Mouse (Mus musculus) left cerebral cortex, adult 18-20 months (tissue): ENCODE measurements around the gene Slc25a39. TPM values are rescaled to one million over a fixed set of nuclear protein-coding genes. Genes with fewer than 3 reads are reported as not detected.
A peak's percentile ranks its signal among the peaks of the same experiment; 100 is the strongest.

Experiments
- DNase-seq, 2 experiments: peaks; one replicate each; pipeline ENCODE4 v3.0.0; 2021 to 2022; ENCODE audit warnings: low spot score in 2 of 2, mixed read lengths in 1 of 2
- long read RNA-seq, 2 experiments: library from polyadenylated mRNA; stranded (forward); transcript quantifications; one replicate each; pipeline ENCODE4 v2.0.0; 2021
- total RNA-seq, 2 experiments: library from RNA; stranded (reverse); gene quantifications; 2 replicates each; pipeline ENCODE4 v1.2.3; 2021

Slc25a39 gene
- total RNA-seq, result 10 to 100 TPM; 60.6 to 73.2 TPM
- long read RNA-seq, experiment 1, transcript Slc25a39-201 (12 exons, 1,685 nt), result major isoform, 103 of 115 reads
- long read RNA-seq, experiment 1, partial matches to known transcripts, result 4 of 115 reads
- long read RNA-seq, experiment 1, other reads (novel, unspliced or antisense), result 8 of 115 reads
- long read RNA-seq, experiment 2, transcript Slc25a39-201 (12 exons, 1,685 nt), result major isoform, 68 of 72 reads
- long read RNA-seq, experiment 2, partial matches to known transcripts, result 1 of 72 reads
- long read RNA-seq, experiment 2, other reads (novel, unspliced or antisense), result 3 of 72 reads

- no peak for DNase-seq
These were observed at the start of gene Slc25a39 for GRCm38 (mm10) chr11:102407834-102408215. Slc25a39 (minus strand) TSS chr11:102407946.

GRCm38 (mm10) chr11:102455740-102456396, 48.1 kb upstream of the Slc25a39 start:
- DNase-seq, result no peak

DNA sequence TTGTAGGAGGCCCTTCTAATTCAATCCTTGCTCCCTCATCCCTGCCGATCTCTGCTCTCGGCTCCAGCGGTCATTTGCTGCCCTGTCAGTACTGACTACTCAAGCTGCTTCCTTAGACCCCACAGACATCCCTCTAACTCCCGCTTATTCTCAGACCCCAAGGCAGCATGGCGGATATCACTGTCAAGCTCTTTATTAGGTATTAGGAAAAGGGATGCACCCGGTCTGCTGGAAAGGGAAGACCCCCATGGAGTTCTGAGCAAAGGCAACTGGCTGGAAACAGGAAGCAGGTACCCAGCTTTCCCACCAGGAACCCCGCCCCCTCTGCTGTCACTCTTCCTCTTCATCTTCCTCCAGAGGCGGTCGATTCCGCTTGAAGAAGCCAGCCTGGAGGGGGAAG, 45.4 kb upstream of the Slc25a39 start:
- DNase-seq, result no peak

- no peak for DNase-seq
These were observed 41.6 kb upstream of the Slc25a39 start for GRCm38 (mm10) chr11:102449043-102450008.

DNA sequence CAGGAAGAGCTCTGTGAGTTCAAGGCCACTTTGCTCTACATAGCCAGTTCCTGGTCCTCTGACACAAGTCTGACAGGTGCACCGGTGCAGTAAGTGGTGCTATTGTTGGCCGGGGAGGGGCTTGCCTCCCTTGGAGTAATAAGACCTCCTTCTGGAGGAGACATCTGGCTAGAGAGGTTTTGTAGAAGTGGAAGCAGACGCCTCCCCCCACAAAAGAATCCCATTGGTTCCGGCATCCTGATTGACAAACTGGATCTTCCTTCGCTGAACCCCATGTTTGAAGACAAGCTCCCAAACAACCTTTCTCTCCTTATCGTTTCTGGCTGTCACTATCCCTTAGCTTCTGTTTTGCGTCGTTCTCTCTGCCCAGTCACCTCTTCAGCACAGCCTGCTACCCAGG, 40.6 kb upstream of the Slc25a39 start:
- no peak for DNase-seq

- peak; percentile 77 to 80 for DNase-seq
These were observed 39.8 kb upstream of the Slc25a39 start, which contains the start of gene Fam171a2 for GRCm38 (mm10) chr11:102447497-102447896. Fam171a2 (minus strand) TSS chr11:102447682.

GRCm38 (mm10) chr11:102446581-102447461, 39.1 kb upstream of the Slc25a39 start:
- peak in 1 of 2 experiments; percentile 23 for DNase-seq

- DNase-seq, result peak in 1 of 2 experiments; percentile 24
These were observed 38.2 kb upstream of the Slc25a39 start for GRCm38 (mm10) chr11:102445891-102446361.

- DNase-seq, result peak in 1 of 2 experiments; percentile 40
These were observed 37.6 kb upstream of the Slc25a39 start for GRCm38 (mm10) chr11:102445264-102445890.

GRCm38 (mm10) chr11:102444781-102445180, 37.0 kb upstream of the Slc25a39 start:
- DNase-seq, result no peak

- no peak for DNase-seq
These were observed 36.6 kb upstream of the Slc25a39 start for GRCm38 (mm10) chr11:102444321-102444720.

- DNase-seq, result no peak
These were observed 36.0 kb upstream of the Slc25a39 start for GRCm38 (mm10) chr11:102443740-102444139.

GRCm38 (mm10) chr11:102442089-102442488, 34.3 kb upstream of the Slc25a39 start:
- DNase-seq, result no peak

GRCm38 (mm10) chr11:102441434-102441833, 33.7 kb upstream of the Slc25a39 start:
- DNase-seq, result no peak

DNA sequence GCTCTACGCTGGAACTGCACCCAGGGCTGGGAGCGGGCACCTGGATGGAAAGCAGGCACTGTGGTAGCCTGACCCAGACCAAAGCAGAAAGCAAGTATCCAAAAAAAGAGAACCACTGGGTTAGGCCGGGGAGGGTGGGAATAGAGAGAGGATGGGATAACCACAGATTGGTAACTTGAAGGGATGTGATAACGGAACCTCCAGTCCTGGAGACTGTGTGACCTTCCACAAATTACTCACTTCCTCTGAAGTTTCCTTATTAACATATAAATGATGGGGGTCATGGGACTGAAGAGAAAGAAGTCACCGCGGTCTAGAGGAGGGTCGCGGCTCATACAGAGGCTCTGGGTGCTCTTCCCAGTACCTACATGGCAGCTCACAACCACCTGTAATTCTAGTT, 32.5 kb upstream of the Slc25a39 start:
- DNase-seq, result no peak

DNA sequence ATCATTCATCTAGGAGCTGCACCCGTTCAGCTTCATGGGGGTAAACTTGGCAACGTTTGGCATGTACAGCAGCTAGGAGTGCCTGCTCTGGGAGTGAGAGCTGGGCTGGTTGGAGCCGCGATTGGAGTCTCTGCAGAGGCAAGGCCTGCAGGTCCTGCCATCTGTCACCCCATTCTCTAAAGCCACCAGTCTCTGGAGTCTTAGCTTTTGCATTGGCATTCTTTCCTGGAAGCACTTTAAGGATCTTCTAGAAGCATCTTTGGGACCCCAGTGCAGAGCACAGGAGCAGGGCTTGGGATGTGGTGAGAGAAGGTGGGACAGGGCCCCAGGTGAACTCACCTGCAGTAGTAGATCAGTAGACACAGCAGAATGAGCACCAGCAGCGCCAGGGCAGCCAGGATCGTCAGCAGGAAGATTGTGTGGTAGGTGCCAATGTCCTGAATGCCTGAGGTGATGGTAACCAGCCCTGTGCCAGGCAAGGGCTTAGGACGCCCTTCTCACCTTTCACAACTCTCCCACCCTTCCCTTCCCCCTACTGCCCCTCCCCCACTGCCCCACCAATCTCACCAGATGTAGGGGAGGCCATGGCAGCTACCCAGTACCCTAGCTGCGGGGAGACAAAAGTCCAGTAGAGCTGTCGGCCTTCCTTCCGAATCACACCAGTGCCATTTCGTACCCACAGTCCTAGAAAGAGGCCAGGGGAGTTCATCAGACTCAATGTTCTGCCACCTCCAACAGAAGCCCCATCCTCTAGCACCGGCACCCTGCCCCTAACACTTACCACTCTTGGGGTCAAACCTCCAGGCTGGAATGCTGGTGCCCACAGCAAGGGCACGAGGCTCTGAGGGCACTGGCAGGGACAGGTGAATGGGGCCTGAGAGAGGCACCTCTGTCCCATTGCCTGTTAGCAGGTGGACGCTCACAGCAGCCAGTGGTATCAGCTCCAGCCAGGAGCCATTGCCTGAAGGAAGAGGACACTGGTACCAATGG, 31.6 kb upstream of the Slc25a39 start:
- no peak for DNase-seq

- peak; percentile 80 to 83 for DNase-seq
These were observed 30.7 kb upstream of the Slc25a39 start for GRCm38 (mm10) chr11:102438212-102439092.
